25 mouse cellular contexts compared by ENCODE assay signal in genomic region chr5:30676800-30677199, GRCm38 (mm10). TPM values are rescaled to one million over a fixed set of nuclear protein-coding genes. Genes with fewer than 3 reads are reported as not detected.
"Had no signal": no experiment of that assay in that cellular context is flagged by ENCODE, and none has a peak within 500 bp of the region (broad histone marks: within the 10 kb centered on the region; RNA-seq: fewer than 3 reads in every experiment).

No protein-coding gene starts in this region.

- H3K9ac ChIP-seq: hindbrain, embryonic 12.5 days; hindbrain, embryonic 14.5 days; intestine, embryonic 15.5 days; liver, embryonic 13.5 days; liver, embryonic 15.5 days had no signal

- H3K4me2 ChIP-seq: heart, embryonic 11.5 days; hindbrain, embryonic 12.5 days; hindbrain, embryonic 14.5 days; intestine, embryonic 15.5 days; liver, embryonic 13.5 days; liver, embryonic 15.5 days had no signal

- H3K27ac ChIP-seq: gastrocnemius, adult 2 months; heart, adult 2 months; hindbrain, embryonic 10.5 days; hindbrain, embryonic 12.5 days; hindbrain, embryonic 14.5 days; intestine, embryonic 15.5 days; layer of hippocampus, adult 2 months; left cerebral cortex, adult 2 months; liver, embryonic 13.5 days; liver, embryonic 15.5 days had no signal

- H3K4me3 ChIP-seq: gastrocnemius, adult 2 months; heart, adult 2 months; hindbrain, embryonic 10.5 days; hindbrain, embryonic 12.5 days; intestine, embryonic 15.5 days; layer of hippocampus, adult 2 months; left cerebral cortex, adult 2 months; liver, embryonic 13.5 days; liver, embryonic 15.5 days had no signal

- DNase-seq: gastrocnemius, adult 2 months; gastrocnemius, postnatal 10 days; gastrocnemius, postnatal 25 days; heart, adult 2 months; heart, postnatal 10 days; heart, postnatal 4 days; kidney, adult 18-20 months; kidney, adult 8-10 months; kidney, postnatal 10 days; kidney, postnatal 25 days; kidney, postnatal 4 days; liver; liver, embryonic 13.5 days had no signal

- H3K27me3 ChIP-seq: hindbrain, embryonic 12.5 days; intestine, embryonic 15.5 days; liver, embryonic 13.5 days; liver, embryonic 15.5 days had no signal

- H3K4me1 ChIP-seq: hindbrain, embryonic 10.5 days; hindbrain, embryonic 12.5 days; intestine, embryonic 15.5 days; liver, embryonic 15.5 days had no signal

- ATAC-seq: hindbrain, embryonic 16.5 days; inflammation-experienced regulatory T-cells, adult 6 months; intestine, embryonic 15.5 days; intestine, postnatal 0 days had no signal

- H3K9me3 ChIP-seq: hindbrain, embryonic 10.5 days; hindbrain, embryonic 12.5 days; intestine, embryonic 15.5 days; liver, embryonic 13.5 days; liver, embryonic 15.5 days had no signal

RNA-seq across cellular contexts. Expression of gene Dpysl5, which starts 34.6 kb away (rescaled TPM):
- total RNA-seq: granulocyte monocyte progenitor cell, adult 5-6 weeks had no signal
